Mouse (Mus musculus): Measurements from ENCODE around the gene Phf2.

The Phf2 gene

GRCm38 (mm10) chr13:48870771-48871731 is at the start of gene Phf2:
Gene Phf2, minus strand, starts transcription at chr13:48871119.
- no peak for DNase-seq (ENCODE audit: low read depth in 1 of 2, low spot score in 2 of 2)

GRCm38 (mm10) chr13:48919756-48920415 is 49.0 kb upstream of the Phf2 start:
- no peak for DNase-seq (ENCODE audit: low read depth in 1 of 2, low spot score in 2 of 2)

GRCm38 (mm10) chr13:48917113-48917599 is 46.2 kb upstream of the Phf2 start:
- no peak for DNase-seq (ENCODE audit: low read depth in 1 of 2, low spot score in 2 of 2)

- DNase-seq (ENCODE audit: low read depth in 1 of 2, low spot score in 2 of 2) = no peak
These were observed 42.8 kb upstream of the Phf2 start for GRCm38 (mm10) chr13:48913680-48914079.

- DNase-seq (ENCODE audit: low read depth in 1 of 2, low spot score in 2 of 2) = no peak
These were observed 42.2 kb upstream of the Phf2 start for GRCm38 (mm10) chr13:48913141-48913540.

- DNase-seq (ENCODE audit: low read depth in 1 of 2, low spot score in 2 of 2) = no peak
These were observed 40.5 kb upstream of the Phf2 start for GRCm38 (mm10) chr13:48911426-48911825.

GRCm38 (mm10) chr13:48905458-48905857 is 34.5 kb upstream of the Phf2 start:
- no peak for DNase-seq (ENCODE audit: low read depth in 1 of 2, low spot score in 2 of 2)

GRCm38 (mm10) chr13:48895376-48895775 is 24.5 kb upstream of the Phf2 start:
- DNase-seq (ENCODE audit: low read depth in 1 of 2, low spot score in 2 of 2) = no peak

GRCm38 (mm10) chr13:48890260-48890960 is 19.5 kb upstream of the Phf2 start:
- DNase-seq (ENCODE audit: low read depth in 1 of 2, low spot score in 2 of 2) = no peak

GRCm38 (mm10) chr13:48878534-48878933 is 7.6 kb upstream of the Phf2 start:
- DNase-seq (ENCODE audit: low read depth in 1 of 2, low spot score in 2 of 2) = peak; percentile 89 to 95

- no peak for DNase-seq (ENCODE audit: low read depth in 1 of 2, low spot score in 2 of 2)
These were observed 6.9 kb upstream of the Phf2 start for GRCm38 (mm10) chr13:48877805-48878204.

GRCm38 (mm10) chr13:48872726-48873125 is 1.8 kb upstream of the Phf2 start:
- no peak for DNase-seq (ENCODE audit: low read depth in 1 of 2, low spot score in 2 of 2)

GRCm38 (mm10) chr13:48871887-48872606 is 1.1 kb upstream of the Phf2 start:
- no peak for DNase-seq (ENCODE audit: low read depth in 1 of 2, low spot score in 2 of 2)

- peak in 1 of 2 experiments; percentile 33 for DNase-seq (ENCODE audit: low read depth in 1 of 2, low spot score in 2 of 2)
These were observed 759 bp downstream of the Phf2 start for GRCm38 (mm10) chr13:48869950-48870770.

- DNase-seq (ENCODE audit: low read depth in 1 of 2, low spot score in 2 of 2) = no peak
These were observed 1.3 kb downstream of the Phf2 start for GRCm38 (mm10) chr13:48869600-48869949.

GRCm38 (mm10) chr13:48869088-48869487 is 1.8 kb downstream of the Phf2 start:
- no peak for DNase-seq (ENCODE audit: low read depth in 1 of 2, low spot score in 2 of 2)

GRCm38 (mm10) chr13:48864673-48865356 is 6.1 kb downstream of the Phf2 start:
- DNase-seq (ENCODE audit: low read depth in 1 of 2, low spot score in 2 of 2) = no peak

- DNase-seq (ENCODE audit: low read depth in 1 of 2, low spot score in 2 of 2) = no peak
These were observed 7.4 kb downstream of the Phf2 start for GRCm38 (mm10) chr13:48863556-48863955.

GRCm38 (mm10) chr13:48861913-48862312 is 9.0 kb downstream of the Phf2 start:
- DNase-seq (ENCODE audit: low read depth in 1 of 2, low spot score in 2 of 2) = no peak
